In the genomic region with DNA sequence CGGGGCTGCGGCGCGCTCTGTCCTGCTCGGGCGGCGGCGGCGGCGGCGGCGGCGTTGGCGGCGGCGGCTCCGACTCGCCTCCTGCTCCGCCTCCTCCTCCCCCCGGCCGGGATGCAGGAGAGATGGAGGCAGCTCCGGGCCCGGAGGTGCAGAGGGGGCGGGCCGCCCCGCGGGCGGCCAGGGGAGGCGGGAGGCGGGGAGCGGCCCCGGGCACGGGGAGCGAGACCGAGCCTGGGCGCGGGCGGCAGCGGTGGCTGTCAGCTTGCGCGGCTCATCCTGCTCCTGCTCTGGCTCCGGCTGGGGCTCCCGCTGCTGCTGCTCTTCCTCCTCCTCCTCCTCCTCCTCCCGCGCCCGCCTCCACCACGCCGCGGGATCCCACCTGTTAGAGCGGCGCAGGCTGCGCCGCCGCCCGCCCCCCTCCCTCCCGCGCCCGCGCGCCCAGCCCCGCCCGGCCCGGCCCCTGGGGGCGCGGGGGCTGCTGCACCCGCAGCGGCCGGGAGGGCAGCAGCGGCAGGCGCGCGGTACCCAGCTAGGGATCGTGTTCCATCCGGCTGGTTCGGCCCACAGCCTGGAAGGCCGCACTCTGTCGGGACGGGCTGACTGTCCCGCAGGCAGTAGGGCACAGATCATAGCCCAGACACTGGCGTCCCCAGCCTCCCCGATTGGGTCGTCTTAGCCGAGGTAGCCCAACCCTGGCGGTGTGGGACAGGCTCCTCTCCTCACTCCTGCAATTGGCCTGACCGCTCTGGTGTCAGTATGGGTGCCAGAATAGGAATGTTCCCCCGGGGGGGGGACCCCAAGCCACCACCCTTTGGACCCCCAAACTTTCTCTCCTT, we compare ENCODE assay signal across 8 mouse cellular contexts. TPM values are rescaled to one million over a fixed set of nuclear protein-coding genes. Genes with fewer than 3 reads are reported as not detected.
A peak's percentile ranks its signal among the peaks of the same experiment; 100 is the strongest.
DNase-seq lines count a peak whose midpoint lies in the region; ATAC-seq and TF ChIP-seq lines count a peak whose summit lies in the region.

A gene (minus strand): TSS at position 41 of the 836 bp plus-strand sequence.

- DNase-seq in left cerebral cortex, adult 18-20 months (ENCODE audit: low spot score in 2 of 2), result peak; percentile 40 to 61
- DNase-seq in left cerebral cortex, adult 9 months (ENCODE audit: low spot score in 2 of 2), result no peak
- DNase-seq in adrenal gland, postnatal 10 days, result peak; percentile 74
- DNase-seq in embryonic facial prominence, embryonic 14.5 days (ENCODE audit: low spot score), result peak; percentile 34
- peak; percentile 57 for DNase-seq in hindbrain, postnatal 0 days (ENCODE audit: low spot score)
- DNase-seq in frontal cortex, postnatal 14 days (ENCODE audit: low spot score in 2 of 2), result no peak

- peak within 1 kb of the TSS; percentile 67 for H3K9ac ChIP-seq in embryonic facial prominence, embryonic 14.5 days (ENCODE audit: low read depth, low read length)
- peak within 1 kb of the TSS; percentile 92 for H3K9ac ChIP-seq in hindbrain, postnatal 0 days (replicated peaks; ENCODE audit: low read length)
- H3K9ac ChIP-seq in liver, embryonic 12.5 days, result peak within 1 kb of the TSS; percentile 94
- H3K9ac ChIP-seq in neural tube, embryonic 14.5 days (replicated peaks; ENCODE audit: low read depth, low read length), result peak within 1 kb of the TSS; percentile 94

- H3K27me3 ChIP-seq in embryonic facial prominence, embryonic 14.5 days (replicated peaks; ENCODE audit: control insufficient read depth, insufficient read depth, low read length), result peaks cover 32% of the 10 kb centered on the region
- H3K27me3 ChIP-seq in hindbrain, postnatal 0 days (ENCODE audit: insufficient read depth, low read length), result no peaks in the 10 kb centered on the region
- H3K27me3 ChIP-seq in liver, embryonic 12.5 days (replicated peaks), result peaks cover 13% of the 10 kb centered on the region
- H3K27me3 ChIP-seq in neural tube, embryonic 14.5 days (ENCODE audit: control insufficient read depth, insufficient read depth, low read length), result no peaks in the 10 kb centered on the region; the same call in 1 of the 2 replicates

- peak; percentile 11; the same call in 1 of the 2 replicates for ATAC-seq in embryonic facial prominence, embryonic 14.5 days (ENCODE audit: low read depth)
- ATAC-seq in hindbrain, postnatal 0 days, result peak; percentile 24
- peak; percentile 1; the same call in 1 of the 2 replicates for ATAC-seq in liver, embryonic 12.5 days
- ATAC-seq in neural tube, embryonic 14.5 days (ENCODE audit: low read depth), result peak; percentile 35

- H3K4me3 ChIP-seq in embryonic facial prominence, embryonic 14.5 days (ENCODE audit: low read depth, low read length), result peak within 1 kb of the TSS; percentile 67
- H3K4me3 ChIP-seq in hindbrain, postnatal 0 days (ENCODE audit: low read length), result peak within 1 kb of the TSS; percentile 86
- peak within 1 kb of the TSS; percentile 91 for H3K4me3 ChIP-seq in liver, embryonic 12.5 days
- peak within 1 kb of the TSS; percentile 78 for H3K4me3 ChIP-seq in neural tube, embryonic 14.5 days (ENCODE audit: low read depth, low read length)

- peak within 1 kb of the TSS; percentile 99 for H3K4me2 ChIP-seq in embryonic facial prominence, embryonic 14.5 days (ENCODE audit: low read depth, low read length)
- peak within 1 kb of the TSS; percentile 69 for H3K4me2 ChIP-seq in hindbrain, postnatal 0 days (ENCODE audit: low read depth, low read length)
- peak within 1 kb of the TSS; percentile 100 for H3K4me2 ChIP-seq in liver, embryonic 12.5 days
- H3K4me2 ChIP-seq in neural tube, embryonic 14.5 days (ENCODE audit: low read depth, low read length), result peak within 1 kb of the TSS; percentile 91

- 3% methylated on average over 11 of the region's 86 CpGs for WGBS in embryonic facial prominence, embryonic 14.5 days
- under 1% methylated on average over 30 of the region's 86 CpGs for WGBS in hindbrain, postnatal 0 days
- 2% methylated on average over 45 of the region's 86 CpGs for WGBS in liver, embryonic 12.5 days (ENCODE audit: insufficient replicate concordance)
- WGBS in neural tube, embryonic 14.5 days, result under 1% methylated on average over 44 of the region's 86 CpGs

- TF ChIP-seq CTCF in hindbrain, postnatal 0 days (IDR thresholded peaks at IDR 0.05; ENCODE audit: low read depth), result no peak

- peaks cover 13% of the 10 kb centered on the region; the same call in 1 of the 2 replicates for H3K4me1 ChIP-seq in embryonic facial prominence, embryonic 14.5 days (ENCODE audit: control insufficient read depth, insufficient read depth, low read length)
- H3K4me1 ChIP-seq in hindbrain, postnatal 0 days (ENCODE audit: insufficient read depth, low read length), result peaks cover 8% of the 10 kb centered on the region; the same call in 1 of the 2 replicates
- H3K4me1 ChIP-seq in liver, embryonic 12.5 days, result peaks cover 75% of the 10 kb centered on the region
- H3K4me1 ChIP-seq in neural tube, embryonic 14.5 days (ENCODE audit: control insufficient read depth, insufficient read depth, low read length), result peaks cover 6% of the 10 kb centered on the region; the same call in 1 of the 2 replicates

- 0 out of 2 replicates have a peak within 1 kb of the TSS, but pooled peaks have one; percentile 48 for H3K27ac ChIP-seq in embryonic facial prominence, embryonic 14.5 days (replicated peaks; ENCODE audit: low read depth, low read length)
- H3K27ac ChIP-seq in hindbrain, postnatal 0 days, result peak within 1 kb of the TSS; percentile 88
- peak within 1 kb of the TSS; percentile 91 for H3K27ac ChIP-seq in liver, embryonic 12.5 days
- peak within 1 kb of the TSS; percentile 88 for H3K27ac ChIP-seq in neural tube, embryonic 14.5 days (ENCODE audit: low read depth, low read length)

- H3K36me3 ChIP-seq in embryonic facial prominence, embryonic 14.5 days (ENCODE audit: control insufficient read depth, insufficient read depth, low read length), result no peaks in the 10 kb centered on the region
- no peaks in the 10 kb centered on the region for H3K36me3 ChIP-seq in hindbrain, postnatal 0 days (ENCODE audit: insufficient read depth, low read length)
- no peaks in the 10 kb centered on the region for H3K36me3 ChIP-seq in liver, embryonic 12.5 days
- no peaks in the 10 kb centered on the region for H3K36me3 ChIP-seq in neural tube, embryonic 14.5 days (ENCODE audit: control insufficient read depth, insufficient read depth, low read length)

- no peaks in the 10 kb centered on the region for H3K9me3 ChIP-seq in embryonic facial prominence, embryonic 14.5 days (ENCODE audit: control insufficient read depth, low read length)
- no peaks in the 10 kb centered on the region for H3K9me3 ChIP-seq in hindbrain, postnatal 0 days (ENCODE audit: low read length)
- H3K9me3 ChIP-seq in liver, embryonic 12.5 days (replicated peaks), result 0 out of 2 replicates have a peak, but pooled peaks cover 4% of the 10 kb centered on the region
- H3K9me3 ChIP-seq in neural tube, embryonic 14.5 days (ENCODE audit: control insufficient read depth, low read length), result no peaks in the 10 kb centered on the region

RNA-seq across cellular contexts. Expression of the gene that starts here (rescaled TPM):
- 10 to 100 TPM; 44.0 to 55.2 TPM for total RNA-seq in left cerebral cortex, adult 18-20 months (2021)
- 10 to 100 TPM; 14.1 to 21.3 TPM for total RNA-seq in adrenal gland, postnatal 10 days (2021)
- polyA plus RNA-seq in embryonic facial prominence, embryonic 14.5 days (2014; fragmentation: Nextera tagmentation; extraction: Ambion mirVana), result 11.6 and 12.9 TPM in 2 replicates
- 68.3 and 80.8 TPM in 2 replicates for total RNA-seq in hindbrain, postnatal 0 days (2014; rRNA removed)
- polyA plus RNA-seq in hindbrain, postnatal 0 days (2015; fragmentation: Nextera tagmentation; extraction: Ambion mirVana), result 23.7 and 24.2 TPM in 2 replicates
- polyA plus RNA-seq in liver, embryonic 12.5 days (2016; fragmentation: Nextera tagmentation; extraction: Ambion mirVana), result 9.3 and 9.8 TPM in 2 replicates
- 44.4 and 47.9 TPM in 2 replicates for polyA plus RNA-seq in neural tube, embryonic 14.5 days (2014; fragmentation: Nextera tagmentation; extraction: Ambion mirVana)

Comparison
In these comparisons a context has a peak if more than half of its experiments do, and no peak if none do; other contexts are left out.
1. DNase-seq: peak in left cerebral cortex, adult 18-20 months (2 of 2), adrenal gland, postnatal 10 days (single experiment), embryonic facial prominence, embryonic 14.5 days (single experiment) and hindbrain, postnatal 0 days (single experiment); none in left cerebral cortex, adult 9 months (0 of 2) and frontal cortex, postnatal 14 days (0 of 2).
2. Peak in every context shown above with its lines, with median percentiles within 50 percentile points of each other: ATAC-seq, H3K27ac ChIP-seq, H3K4me2 ChIP-seq, H3K4me3 ChIP-seq and H3K9ac ChIP-seq.